Mouse (Mus musculus) testis, adult 2 months (tissue): ENCODE measurements around the gene Sertad3.

ENCODE experiments used
- CTCF ChIP-seq: fragments of 200-500 bp; IDR thresholded peaks from 2 replicates; pipeline ENCODE4 v1.5.1; 2012; ENCODE audit warnings: low read depth, mild to moderate bottlenecking, inconsistent platforms, low read length, moderate library complexity; ENCODE audit not compliant: control insufficient read depth, insufficient read depth, insufficient replicate concordance
- POLR2A ChIP-seq: fragments of 200-500 bp; IDR thresholded peaks from 2 replicates; pipeline ENCODE4 v1.6.1; 2012; ENCODE audit warnings: low read depth, mild to moderate bottlenecking, inconsistent platforms, low read length, moderate library complexity; ENCODE audit not compliant: control insufficient read depth

DNA sequence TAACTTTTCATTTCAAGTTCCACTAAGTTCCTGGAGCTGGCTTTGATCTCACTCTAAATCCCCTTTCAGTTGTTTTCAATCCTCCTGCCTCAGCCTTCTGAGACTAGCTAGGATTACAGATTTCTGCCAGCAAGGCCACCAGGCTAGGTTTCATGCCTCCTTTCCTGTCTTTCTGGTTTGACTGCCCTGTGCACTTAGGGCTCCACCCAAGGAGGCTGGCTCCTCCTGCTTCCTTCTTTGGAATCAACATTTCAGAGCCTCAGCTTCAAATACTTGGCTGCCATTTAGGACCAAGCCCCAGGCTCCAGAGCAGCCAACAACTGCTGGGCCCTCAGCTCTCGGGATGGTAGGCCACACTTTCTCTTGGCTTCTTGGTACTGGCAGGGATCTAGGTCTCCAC, 47.0 kb downstream of the Sertad3 start:
- no peak for TF ChIP-seq CTCF
- no peak for TF ChIP-seq POLR2A
